Mouse (Mus musculus): Measurements from ENCODE around the gene Gabrb1. TPM values are rescaled to one million over a fixed set of nuclear protein-coding genes. Genes with fewer than 3 reads are reported as not detected.
A peak's percentile ranks its signal among the peaks of the same experiment; 100 is the strongest.

The Gabrb1 gene
- polyA plus RNA-seq, 1 experiment from 2014 or later, result 0.26 TPM

- H3K27ac ChIP-seq, result no peak overlapping the region
- WGBS, result under 1% methylated on average over 46 of the region's 46 CpGs
- peak overlapping the region; percentile 85 for H3K4me2 ChIP-seq
- H3K4me1 ChIP-seq, result peaks cover 4% of the 10 kb centered on the region; the same call in 1 of the 2 replicates
- H3K9ac ChIP-seq, result peak overlapping the region; percentile 36
- peak overlapping the region; percentile 46 for H3K4me3 ChIP-seq
- no peaks in the 10 kb centered on the region for H3K36me3 ChIP-seq
- peak; percentile 91 for ATAC-seq (ENCODE audit: borderline replicate concordance, extremely low read depth, low FRiP score, low TSS enrichment)
- H3K27me3 ChIP-seq, result peaks cover 20% of the 10 kb centered on the region
- H3K9me3 ChIP-seq, result no peaks in the 10 kb centered on the region
Measured at GRCm38 (mm10) chr5:71700468-71701272, 42.8 kb downstream of the Gabrb1 start.

DNA sequence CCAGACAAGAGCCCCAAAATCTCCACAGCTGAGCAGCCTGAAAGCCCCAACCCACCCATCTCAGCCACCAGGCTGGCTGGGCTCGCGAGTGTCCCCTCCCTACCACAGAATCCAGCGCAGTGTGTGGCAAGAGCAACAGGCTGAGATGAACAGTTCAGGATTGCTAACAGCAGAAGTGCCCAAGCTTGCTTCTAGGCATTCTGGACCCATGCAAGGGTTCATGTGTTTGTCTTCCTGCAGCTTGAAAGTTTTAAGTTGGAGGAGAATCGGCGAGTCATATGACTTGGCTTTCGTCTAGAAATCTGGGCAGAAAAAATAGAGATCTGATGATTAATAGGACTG, 43.3 kb downstream of the Gabrb1 start:
- no peak for ATAC-seq (ENCODE audit: borderline replicate concordance, extremely low read depth, low FRiP score, low TSS enrichment)
- Histone ChIP-seq H3K27me3 (peaks cover 20% of the 10 kb centered on the region), H3K36me3 (no peaks in the 10 kb centered on the region), H3K27ac (no peak overlapping the region), H3K4me1 (peaks cover 4% of the 10 kb centered on the region; the same call in 1 of the 2 replicates), H3K4me2 (peak overlapping the region; percentile 85), H3K4me3 (peak overlapping the region; percentile 46), H3K9me3 (no peaks in the 10 kb centered on the region), H3K9ac (peak overlapping the region; percentile 36)
- 2% methylated on average over 6 of the region's 6 CpGs for WGBS

DNA sequence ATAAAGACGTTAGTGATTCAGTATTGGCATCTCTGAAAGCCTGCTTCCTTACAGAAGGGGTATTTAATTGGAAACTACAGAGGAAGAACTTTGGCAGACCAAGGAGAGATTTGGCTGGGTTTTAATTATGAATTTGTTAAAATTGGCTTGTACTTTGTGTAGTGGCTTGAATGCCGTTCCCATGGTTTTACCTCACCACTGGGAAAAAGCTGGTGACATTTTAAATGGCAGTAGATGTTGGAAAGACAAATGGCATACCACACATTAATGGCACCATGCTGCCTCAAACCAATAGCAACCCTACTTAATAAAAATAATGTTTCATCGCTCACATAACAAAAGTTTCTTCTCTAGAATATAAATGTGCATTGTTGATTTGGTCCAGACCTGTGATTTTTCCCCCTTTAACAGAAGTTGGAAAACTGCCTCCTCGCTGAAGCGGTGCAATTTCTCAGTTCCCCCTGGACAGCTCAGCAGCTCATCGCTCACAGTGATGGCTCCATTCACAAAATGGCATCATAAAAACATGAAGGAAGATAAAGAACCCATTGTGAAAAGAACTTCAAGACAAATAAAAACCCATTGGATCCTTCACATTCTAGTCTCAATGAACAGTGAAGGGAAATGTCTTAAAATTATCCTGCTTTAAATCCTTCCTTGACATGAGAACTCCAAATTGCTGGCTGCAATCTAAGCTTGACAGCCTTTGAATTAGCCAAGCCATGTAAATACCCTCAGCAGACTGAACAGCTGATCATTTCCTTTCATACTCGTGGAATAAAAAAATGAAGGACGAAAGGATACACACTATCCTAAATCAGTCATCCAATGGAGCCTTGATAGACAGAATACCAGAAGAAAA, 75.2 kb downstream of the Gabrb1 start:
- H3K36me3 ChIP-seq, result no peaks in the 10 kb centered on the region
- H3K27me3 ChIP-seq, result no peaks in the 10 kb centered on the region
- no peak for ATAC-seq (ENCODE audit: borderline replicate concordance, extremely low read depth, low FRiP score, low TSS enrichment)
- no peaks in the 10 kb centered on the region for H3K9me3 ChIP-seq
- no peak overlapping the region for H3K9ac ChIP-seq
- H3K4me3 ChIP-seq, result no peak overlapping the region
- no peak overlapping the region for H3K27ac ChIP-seq
- H3K4me2 ChIP-seq, result no peak overlapping the region
- 82% methylated on average over 8 of the region's 8 CpGs for WGBS
- no peaks in the 10 kb centered on the region for H3K4me1 ChIP-seq

DNA sequence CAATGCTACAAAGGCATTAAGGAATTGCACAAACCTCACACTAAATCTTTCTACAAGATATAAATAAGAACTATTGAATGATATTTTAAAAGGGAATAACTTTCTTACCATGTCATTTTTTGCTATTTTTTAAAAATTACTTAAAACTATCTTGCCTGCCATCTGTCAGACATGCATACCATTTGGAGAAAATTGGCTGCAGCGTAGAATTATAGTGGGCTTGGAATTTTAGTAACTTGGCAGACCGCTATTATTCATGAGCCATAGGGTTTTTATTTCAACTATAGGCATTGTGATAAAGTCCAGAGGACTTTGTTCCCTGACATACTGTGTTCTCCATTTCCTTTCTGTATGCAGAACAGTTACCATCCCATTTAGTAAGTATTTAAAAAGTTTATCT, 89.5 kb downstream of the Gabrb1 start:
- H3K4me3 ChIP-seq, result no peak overlapping the region
- H3K4me2 ChIP-seq, result no peak overlapping the region
- no peaks in the 10 kb centered on the region for H3K27me3 ChIP-seq
- H3K9me3 ChIP-seq, result no peaks in the 10 kb centered on the region
- no peaks in the 10 kb centered on the region for H3K36me3 ChIP-seq
- H3K9ac ChIP-seq, result no peak overlapping the region
- WGBS, result 73% methylated on average over 2 of the region's 2 CpGs
- ATAC-seq (ENCODE audit: borderline replicate concordance, extremely low read depth, low FRiP score, low TSS enrichment), result no peak
- no peaks in the 10 kb centered on the region for H3K4me1 ChIP-seq
- no peak overlapping the region for H3K27ac ChIP-seq

GRCm38 (mm10) chr5:71753966-71754365, 96.1 kb downstream of the Gabrb1 start:
- Histone ChIP-seq H3K9me3 (no peaks in the 10 kb centered on the region), H3K36me3 (no peaks in the 10 kb centered on the region), H3K4me2 (no peak overlapping the region), H3K9ac (no peak overlapping the region), H3K27ac (no peak overlapping the region), H3K27me3 (no peaks in the 10 kb centered on the region), H3K4me3 (no peak overlapping the region), H3K4me1 (no peaks in the 10 kb centered on the region)
- 79% methylated on average over 5 of the region's 5 CpGs for WGBS
- ATAC-seq (ENCODE audit: borderline replicate concordance, extremely low read depth, low FRiP score, low TSS enrichment), result no peak

DNA sequence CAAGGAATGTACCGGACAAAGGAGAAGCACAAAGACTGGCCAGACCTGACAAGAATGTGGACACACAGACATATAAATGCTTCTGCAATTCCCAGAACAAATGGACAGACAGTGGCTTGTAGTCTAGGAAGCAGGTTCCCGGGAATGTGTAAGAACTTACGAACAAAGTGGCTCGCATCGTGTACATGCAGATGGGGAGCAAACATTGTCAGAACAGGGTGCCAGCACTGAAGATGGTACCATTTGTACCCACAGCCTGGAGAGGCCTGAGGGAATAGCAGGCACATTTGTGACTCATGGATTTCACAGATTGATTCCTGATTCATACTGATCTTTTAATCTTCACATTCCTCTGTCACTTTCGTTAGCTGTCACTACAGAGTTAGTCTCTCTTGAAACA, 103.2 kb downstream of the Gabrb1 start:
- no peak for ATAC-seq (ENCODE audit: borderline replicate concordance, extremely low read depth, low FRiP score, low TSS enrichment)
- H3K4me3 ChIP-seq, result no peak overlapping the region

GRCm38 (mm10) chr5:71781514-71782179, 123.7 kb downstream of the Gabrb1 start:
- no peak overlapping the region for H3K4me2 ChIP-seq
- no peaks in the 10 kb centered on the region for H3K9me3 ChIP-seq
- no peak overlapping the region for H3K27ac ChIP-seq
- no peaks in the 10 kb centered on the region for H3K27me3 ChIP-seq
- no peaks in the 10 kb centered on the region for H3K4me1 ChIP-seq
- 51% methylated on average over 2 of the region's 2 CpGs for WGBS
- no peaks in the 10 kb centered on the region for H3K36me3 ChIP-seq
- no peak overlapping the region for H3K4me3 ChIP-seq
- ATAC-seq (ENCODE audit: borderline replicate concordance, extremely low read depth, low FRiP score, low TSS enrichment), result no peak
- H3K9ac ChIP-seq, result no peak overlapping the region

More for the DNA sequence above, 103.2 kb downstream of the Gabrb1 start:
- WGBS, result 84% methylated on average over 6 of the region's 6 CpGs
- Histone ChIP-seq H3K4me1 (no peaks in the 10 kb centered on the region), H3K9ac (no peak overlapping the region), H3K27me3 (no peaks in the 10 kb centered on the region), H3K27ac (no peak overlapping the region), H3K36me3 (no peaks in the 10 kb centered on the region), H3K9me3 (no peaks in the 10 kb centered on the region), H3K4me2 (no peak overlapping the region)

GRCm38 (mm10) chr5:71822862-71823261, 164.9 kb downstream of the Gabrb1 start:
- no peaks in the 10 kb centered on the region for H3K4me1 ChIP-seq
- H3K9ac ChIP-seq, result no peak overlapping the region
- H3K36me3 ChIP-seq, result no peaks in the 10 kb centered on the region
- no peak overlapping the region for H3K27ac ChIP-seq
- H3K4me3 ChIP-seq, result no peak overlapping the region
- ATAC-seq (ENCODE audit: borderline replicate concordance, extremely low read depth, low FRiP score, low TSS enrichment), result no peak
- no peak overlapping the region for H3K4me2 ChIP-seq
- 30% methylated on average over 1 of the region's 1 CpGs for WGBS
- no peaks in the 10 kb centered on the region for H3K9me3 ChIP-seq
- H3K27me3 ChIP-seq, result no peaks in the 10 kb centered on the region

DNA sequence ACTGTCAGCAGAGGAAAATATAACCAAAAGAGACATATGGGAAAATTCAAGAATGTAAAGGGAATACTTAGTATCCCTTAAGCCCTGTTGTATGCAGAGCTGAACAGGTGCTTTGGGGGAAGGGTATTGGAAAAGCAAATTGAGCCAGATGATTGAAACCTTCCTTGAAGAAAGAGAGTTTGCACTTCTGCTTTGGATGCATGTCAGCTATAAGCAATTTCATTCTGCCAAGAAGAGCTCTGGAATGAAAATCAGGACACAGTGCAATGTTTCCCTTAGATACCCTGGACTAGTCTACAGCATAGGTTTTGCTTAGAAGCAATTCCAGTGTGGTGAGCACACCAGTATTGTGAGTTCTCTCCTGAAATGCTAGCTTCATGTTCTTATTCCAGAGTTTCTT, 170.4 kb downstream of the Gabrb1 start:
- H3K4me1 ChIP-seq, result no peaks in the 10 kb centered on the region
- no peak overlapping the region for H3K9ac ChIP-seq
- H3K9me3 ChIP-seq, result no peaks in the 10 kb centered on the region
- no peak for ATAC-seq (ENCODE audit: borderline replicate concordance, extremely low read depth, low FRiP score, low TSS enrichment)
- H3K27ac ChIP-seq, result no peak overlapping the region
- no peak overlapping the region for H3K4me3 ChIP-seq
- H3K27me3 ChIP-seq, result no peaks in the 10 kb centered on the region
- H3K36me3 ChIP-seq, result no peaks in the 10 kb centered on the region
- H3K4me2 ChIP-seq, result no peak overlapping the region

DNA sequence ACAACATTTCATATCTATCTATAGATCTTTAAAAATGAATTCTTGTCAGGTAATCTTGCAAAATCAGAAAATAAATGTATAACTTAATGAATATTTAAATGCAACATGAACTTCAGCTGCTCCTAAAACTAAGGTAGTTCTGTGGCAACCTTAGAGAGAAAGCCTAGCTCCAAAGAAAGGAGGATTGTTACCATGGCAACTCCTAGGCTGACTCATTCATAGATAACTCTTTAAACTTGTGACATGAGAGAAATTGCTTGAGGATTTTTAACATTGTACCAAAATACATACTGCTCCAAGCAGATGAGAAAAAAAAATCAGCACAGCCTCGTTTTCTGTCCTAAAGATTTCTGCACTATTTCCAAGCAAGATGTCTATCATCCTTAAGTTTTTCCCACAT, 171.1 kb downstream of the Gabrb1 start:
- H3K4me3 ChIP-seq, result no peak overlapping the region
- WGBS, result 42% methylated on average over 1 of the region's 1 CpGs
- no peak for ATAC-seq (ENCODE audit: borderline replicate concordance, extremely low read depth, low FRiP score, low TSS enrichment)

DNA sequence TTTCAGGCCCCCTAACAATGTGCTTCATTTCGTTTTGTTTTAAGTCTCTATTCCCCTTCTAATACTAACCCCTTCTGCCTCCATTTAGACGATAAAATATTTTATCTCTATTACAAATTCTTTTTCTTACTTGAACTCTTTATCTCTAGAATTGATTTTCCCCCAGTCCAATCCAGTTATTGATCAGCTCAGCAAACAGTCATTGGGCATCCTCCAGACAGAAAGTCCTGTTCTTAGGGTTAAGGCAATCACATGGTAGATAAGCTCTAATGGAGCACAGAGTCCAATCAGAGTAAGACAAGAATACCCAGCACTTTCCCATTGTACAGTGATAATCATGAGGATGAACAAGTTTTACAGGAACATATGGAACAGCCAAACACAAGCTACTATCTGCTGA, 172.4 kb downstream of the Gabrb1 start:
- no peak for ATAC-seq (ENCODE audit: borderline replicate concordance, extremely low read depth, low FRiP score, low TSS enrichment)
- H3K4me3 ChIP-seq, result no peak overlapping the region
- 82% methylated on average over 2 of the region's 2 CpGs for WGBS

More for the DNA sequence above, 171.1 kb downstream of the Gabrb1 start:
- Histone ChIP-seq H3K9ac (no peak overlapping the region), H3K36me3 (no peaks in the 10 kb centered on the region), H3K9me3 (no peaks in the 10 kb centered on the region), H3K27ac (no peak overlapping the region), H3K27me3 (no peaks in the 10 kb centered on the region), H3K4me1 (no peaks in the 10 kb centered on the region), H3K4me2 (no peak overlapping the region)

DNA sequence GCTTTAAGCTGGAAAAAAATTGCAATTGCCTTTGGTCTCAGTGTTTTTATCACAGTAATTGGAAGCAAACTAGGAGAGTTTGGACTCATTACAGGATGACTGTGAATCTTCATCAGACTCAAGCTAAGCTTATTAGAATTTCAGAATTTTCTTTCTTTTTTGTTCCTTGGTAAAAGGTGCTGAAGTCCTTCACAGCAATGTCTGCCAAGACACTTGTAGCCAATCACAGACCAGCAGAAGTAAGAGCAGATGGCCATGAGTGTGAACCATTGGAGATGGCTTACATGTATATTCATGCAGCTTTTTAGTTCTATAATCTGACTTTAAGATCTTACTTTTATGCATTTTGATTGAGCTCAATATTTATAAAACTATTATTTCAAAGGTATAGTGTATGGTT, 184.3 kb downstream of the Gabrb1 start:
- Histone ChIP-seq H3K4me3 (no peak overlapping the region), H3K27me3 (no peaks in the 10 kb centered on the region), H3K36me3 (no peaks in the 10 kb centered on the region), H3K9ac (no peak overlapping the region), H3K9me3 (no peaks in the 10 kb centered on the region), H3K4me1 (no peaks in the 10 kb centered on the region), H3K4me2 (no peak overlapping the region), H3K27ac (no peak overlapping the region)
- no peak for ATAC-seq (ENCODE audit: borderline replicate concordance, extremely low read depth, low FRiP score, low TSS enrichment)

More for the DNA sequence above, 172.4 kb downstream of the Gabrb1 start:
- Histone ChIP-seq H3K27ac (no peak overlapping the region), H3K9ac (no peak overlapping the region), H3K4me1 (no peaks in the 10 kb centered on the region), H3K27me3 (no peaks in the 10 kb centered on the region), H3K36me3 (no peaks in the 10 kb centered on the region), H3K9me3 (no peaks in the 10 kb centered on the region), H3K4me2 (no peak overlapping the region)

Measured in lung, embryonic 15.5 days (tissue).